Mouse (Mus musculus) bone marrow macrophage, adult 2 months (primary cell): Measurements from ENCODE around the gene Mindy4.

Experiments used
- CTCF ChIP-seq: IDR thresholded peaks from 2 replicates; pipeline ENCODE4 v1.5.1; 2012; ENCODE audit warnings: low read depth, mild to moderate bottlenecking, low read length, moderate library complexity
- POLR2A ChIP-seq: IDR thresholded peaks from 2 replicates; pipeline ENCODE4 v1.6.1; 2012; ENCODE audit warnings: mild to moderate bottlenecking, low read depth, low read length, borderline replicate concordance

GRCm38 (mm10) chr6:55367126-55367525 lies 163.9 kb downstream of the Mindy4 start:
- TF ChIP-seq CTCF (no peak), POLR2A (no peak)
